Mouse (Mus musculus): ENCODE results near the gene 3300002I08Rik. TPM values are rescaled to one million over a fixed set of nuclear protein-coding genes. Genes with fewer than 3 reads are reported as not detected.
"Not testable (repeated sequence)": the region's sequence is repeated elsewhere in the genome, so short reads cannot be mapped to it uniquely, and the experiment has no call there.

The 3300002I08Rik gene
- polyA plus RNA-seq, 1 experiment from 2014 or later = 6.0 TPM

DNA sequence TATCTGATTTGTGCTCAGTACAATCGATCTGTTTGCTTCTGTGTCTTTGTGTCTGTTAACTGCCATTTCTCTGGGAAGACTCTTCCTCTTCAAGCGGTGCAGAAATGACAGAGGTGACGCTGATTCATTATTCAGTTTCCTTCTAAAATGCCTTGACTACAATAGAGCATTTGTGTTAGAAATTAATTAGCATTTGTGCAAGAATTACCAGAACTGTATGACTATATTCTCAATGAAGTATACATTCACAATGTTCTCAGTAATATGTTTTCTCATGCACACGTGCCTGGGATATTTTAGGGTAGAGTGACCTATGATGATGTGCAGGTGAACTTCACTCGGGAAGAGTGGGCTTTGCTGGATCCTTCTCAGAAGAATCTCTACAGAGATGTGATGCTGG lies 39.2 kb downstream of the 3300002I08Rik start, which contains the start of gene Gm10130:
Gm10130 (plus strand) TSS at position 301 of the 400 bp plus-strand sequence.
- Histone ChIP-seq H3K27me3 (ENCODE audit: insufficient read depth, low read length) (no peaks in the 10 kb centered on the region), H3K4me1 (replicated peaks; ENCODE audit: insufficient read depth, low read length) (no peaks in the 10 kb centered on the region), H3K4me2 (ENCODE audit: low read length) (no peak within 1 kb of the TSS), H3K4me3 (replicated peaks; ENCODE audit: low read depth, low read length) (no peak within 1 kb of the TSS), H3K36me3 (ENCODE audit: insufficient read depth, low read length) (peaks cover 5% of the 10 kb centered on the region; the same call in 1 of the 2 replicates), H3K9ac (ENCODE audit: low read depth, low read length) (no peak within 1 kb of the TSS), H3K9me3 (replicated peaks; ENCODE audit: low read length) (peaks cover 3% of the 10 kb centered on the region; the same call in 1 of the 2 replicates), H3K27ac (no peak within 1 kb of the TSS)
- no peak for DNase-seq (ENCODE audit: low spot score)
- ATAC-seq (replicated peaks; ENCODE audit: low FRiP score, low read depth) = no peak
- TF ChIP-seq CTCF (IDR thresholded peaks at IDR 0.05; ENCODE audit: low read depth) = no peak
- WGBS = 96% methylated on average over 5 of the region's 5 CpGs

DNA sequence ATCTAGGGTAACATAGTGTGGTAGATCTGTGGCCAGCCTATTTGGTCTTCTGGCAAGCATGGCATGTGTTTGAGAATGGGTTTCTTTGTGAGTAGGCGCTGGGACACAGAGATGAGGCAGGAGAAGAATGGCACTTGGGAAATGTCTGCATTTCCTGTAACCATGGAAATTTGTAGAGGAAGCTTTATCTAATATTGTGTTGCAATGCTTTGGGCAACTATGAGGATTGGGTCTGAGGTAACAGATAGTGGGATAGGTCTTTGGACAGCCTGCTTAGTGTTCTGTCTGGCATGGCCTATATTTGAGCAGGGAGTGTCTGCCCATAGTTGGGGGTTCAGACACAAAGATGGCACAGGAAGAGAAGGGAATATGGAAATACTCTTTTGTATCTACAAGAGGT lies 43.6 kb downstream of the 3300002I08Rik start:
- Histone ChIP-seq H3K4me2 (ENCODE audit: low read length) (no peak overlapping the region), H3K9me3 (replicated peaks; ENCODE audit: low read length) (peaks cover 3% of the 10 kb centered on the region; the same call in 1 of the 2 replicates), H3K27ac (no peak overlapping the region), H3K4me1 (replicated peaks; ENCODE audit: insufficient read depth, low read length) (no peaks in the 10 kb centered on the region), H3K27me3 (ENCODE audit: insufficient read depth, low read length) (no peaks in the 10 kb centered on the region), H3K9ac (ENCODE audit: low read depth, low read length) (no peak overlapping the region), H3K36me3 (ENCODE audit: insufficient read depth, low read length) (peaks cover 9% of the 10 kb centered on the region), H3K4me3 (replicated peaks; ENCODE audit: low read depth, low read length) (no peak overlapping the region)
- TF ChIP-seq CTCF (IDR thresholded peaks at IDR 0.05; ENCODE audit: low read depth) = no peak
- ATAC-seq (replicated peaks; ENCODE audit: low FRiP score, low read depth) (no peak), DNase-seq (ENCODE audit: low spot score) (no peak)
- 96% methylated on average over 1 of the region's 1 CpGs for WGBS

DNA sequence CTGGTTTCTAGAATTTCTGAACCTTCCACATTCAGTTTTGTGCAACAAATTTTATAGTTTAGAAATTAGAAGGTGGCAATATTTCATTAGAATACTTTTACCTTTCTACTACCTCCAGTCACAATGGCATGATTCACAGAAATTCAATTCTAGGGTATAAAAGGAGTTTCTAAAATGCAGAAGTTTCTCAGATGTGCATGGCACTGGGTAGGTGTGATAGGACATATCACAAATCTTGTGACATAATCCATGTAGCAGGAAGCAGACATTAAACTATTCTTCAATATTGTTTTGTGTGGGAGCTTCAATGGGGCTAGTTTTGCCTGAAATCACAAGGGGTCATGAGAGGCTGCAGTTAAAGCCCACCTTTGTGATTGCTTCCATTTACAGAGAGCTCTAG lies 46.4 kb downstream of the 3300002I08Rik start:
- Histone ChIP-seq H3K36me3 (ENCODE audit: insufficient read depth, low read length) (peaks cover 9% of the 10 kb centered on the region), H3K27ac (no peak overlapping the region), H3K4me2 (ENCODE audit: low read length) (no peak overlapping the region), H3K27me3 (ENCODE audit: insufficient read depth, low read length) (no peaks in the 10 kb centered on the region), H3K9ac (ENCODE audit: low read depth, low read length) (no peak overlapping the region), H3K4me1 (replicated peaks; ENCODE audit: insufficient read depth, low read length) (no peaks in the 10 kb centered on the region), H3K4me3 (replicated peaks; ENCODE audit: low read depth, low read length) (no peak overlapping the region), H3K9me3 (replicated peaks; ENCODE audit: low read length) (peaks cover 3% of the 10 kb centered on the region; the same call in 1 of the 2 replicates)
- DNase-seq (ENCODE audit: low spot score) (no peak), ATAC-seq (replicated peaks; ENCODE audit: low FRiP score, low read depth) (no peak)
- TF ChIP-seq CTCF (IDR thresholded peaks at IDR 0.05; ENCODE audit: low read depth) = no peak

DNA sequence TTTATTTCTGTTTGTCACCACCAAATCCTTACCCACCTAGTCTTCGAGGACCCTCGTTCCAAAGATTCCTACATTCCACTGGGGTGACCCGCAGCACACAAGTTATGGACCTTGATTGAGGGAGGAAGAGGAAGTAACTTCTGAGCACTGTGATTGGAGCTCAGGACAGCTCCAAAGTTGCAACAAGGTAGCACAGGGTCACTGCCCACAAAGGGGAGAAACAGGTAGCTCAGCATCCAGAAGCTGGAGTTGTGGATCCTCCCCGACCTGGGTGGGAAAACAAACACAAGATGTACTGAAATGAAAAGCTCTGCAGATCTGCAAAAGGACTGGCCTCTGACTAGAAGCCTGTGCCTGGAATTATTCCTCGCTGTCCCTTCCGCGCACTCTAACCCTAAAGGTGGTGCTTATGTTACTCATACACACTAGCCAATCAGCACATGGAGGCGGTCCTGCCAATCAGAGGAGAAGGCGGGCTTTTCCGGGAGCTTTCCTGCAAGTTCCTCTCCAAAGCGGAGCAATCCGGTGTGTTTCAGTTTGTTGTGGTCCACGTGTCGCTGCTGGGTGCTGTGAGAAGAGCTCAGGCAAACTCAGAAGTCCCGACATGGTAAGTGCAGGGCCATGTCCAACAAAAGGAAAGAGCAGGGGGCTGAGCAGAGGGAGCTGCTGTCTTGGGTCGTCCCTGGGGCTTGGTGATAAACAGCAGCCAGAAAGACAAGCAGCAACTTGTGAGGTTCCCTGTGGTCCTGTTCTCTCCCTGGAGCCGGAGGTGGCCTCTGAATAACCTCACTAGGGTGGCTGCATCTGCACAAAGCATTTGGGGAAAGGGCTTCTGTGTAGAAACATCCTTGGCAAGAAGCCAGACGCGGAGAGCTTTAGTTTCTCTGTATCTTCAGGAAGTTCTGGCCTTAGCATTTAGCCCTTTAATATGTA lies 51.3 kb downstream of the 3300002I08Rik start:
- DNase-seq (ENCODE audit: low spot score) = peak; percentile 93
- Histone ChIP-seq H3K4me3 (replicated peaks; ENCODE audit: low read depth, low read length) (peak overlapping the region; percentile 51), H3K9ac (ENCODE audit: low read depth, low read length) (peak overlapping the region; percentile 57; the same call in 1 of the 2 replicates), H3K27ac (peak overlapping the region; percentile 57), H3K4me2 (ENCODE audit: low read length) (peak overlapping the region; percentile 63)
- H3K27me3 ChIP-seq (ENCODE audit: insufficient read depth, low read length); H3K9me3 ChIP-seq (replicated peaks; ENCODE audit: low read length); H3K4me1 ChIP-seq (replicated peaks; ENCODE audit: insufficient read depth, low read length); H3K36me3 ChIP-seq (ENCODE audit: insufficient read depth, low read length): not testable (repeated sequence)
- WGBS = 5% methylated on average over 17 of the region's 19 CpGs
- peak; percentile 100 for ATAC-seq (replicated peaks; ENCODE audit: low FRiP score, low read depth)

DNA sequence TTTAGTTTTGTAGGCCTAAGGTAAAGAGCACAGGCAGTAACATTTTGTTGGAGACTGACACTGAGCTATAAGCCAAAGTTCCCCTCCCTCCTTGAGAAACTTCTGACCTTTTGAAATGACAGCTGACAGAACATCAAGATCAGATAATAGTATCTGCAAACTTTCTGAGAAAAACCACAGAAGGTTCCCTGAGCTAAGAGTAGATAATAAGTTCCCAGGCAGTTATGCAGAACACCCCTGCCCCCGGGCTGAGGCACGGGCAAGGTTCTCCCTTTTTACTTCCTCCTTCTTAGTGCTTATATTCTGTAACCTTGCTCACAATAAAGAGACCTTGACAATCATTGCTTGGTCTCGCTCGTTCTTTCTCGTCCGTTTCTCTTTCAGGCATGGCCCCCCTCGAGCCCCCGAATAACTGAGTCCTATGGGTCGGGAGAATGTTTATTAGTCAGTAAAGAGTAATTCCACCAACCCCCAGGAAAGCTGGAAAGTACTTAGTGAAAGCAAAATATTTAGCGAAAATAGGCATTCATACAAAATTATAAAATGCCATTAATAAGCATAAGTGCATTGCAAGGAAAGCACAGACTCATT lies 55.3 kb downstream of the 3300002I08Rik start:
- Histone ChIP-seq H3K4me1 (replicated peaks; ENCODE audit: insufficient read depth, low read length) (no peaks in the 10 kb centered on the region), H3K9me3 (replicated peaks; ENCODE audit: low read length) (no peaks in the 10 kb centered on the region), H3K36me3 (ENCODE audit: insufficient read depth, low read length) (no peaks in the 10 kb centered on the region), H3K9ac (ENCODE audit: low read depth, low read length) (no peak overlapping the region), H3K4me3 (replicated peaks; ENCODE audit: low read depth, low read length) (no peak overlapping the region), H3K27me3 (ENCODE audit: insufficient read depth, low read length) (no peaks in the 10 kb centered on the region), H3K4me2 (ENCODE audit: low read length) (no peak overlapping the region), H3K27ac (no peak overlapping the region)
- no peak for TF ChIP-seq CTCF (IDR thresholded peaks at IDR 0.05; ENCODE audit: low read depth)
- DNase-seq (ENCODE audit: low spot score) (no peak), ATAC-seq (replicated peaks; ENCODE audit: low FRiP score, low read depth) (no peak)
- 79% methylated on average over 10 of the region's 10 CpGs for WGBS

DNA sequence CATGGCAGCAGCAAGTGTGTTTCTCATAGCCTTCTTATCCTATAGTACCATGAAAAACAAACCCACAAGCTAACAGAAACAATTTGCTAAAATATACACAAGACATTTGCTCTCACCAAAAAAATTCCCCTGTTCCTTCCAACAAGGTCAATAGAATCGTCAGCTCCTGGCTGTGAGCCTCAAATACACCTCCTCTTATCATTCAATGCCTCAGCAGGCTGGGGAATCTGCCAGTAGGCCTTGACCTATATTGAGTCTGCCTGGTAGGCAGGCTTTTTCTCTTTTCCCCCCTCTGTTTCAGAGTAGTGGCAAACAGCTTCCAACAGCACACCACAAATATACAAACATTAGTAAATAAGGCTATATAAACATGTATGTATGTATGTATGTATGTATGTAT lies 63.5 kb downstream of the 3300002I08Rik start:
- Histone ChIP-seq H3K36me3 (ENCODE audit: insufficient read depth, low read length) (no peaks in the 10 kb centered on the region), H3K4me3 (replicated peaks; ENCODE audit: low read depth, low read length) (no peak overlapping the region), H3K9me3 (replicated peaks; ENCODE audit: low read length) (no peaks in the 10 kb centered on the region), H3K4me2 (ENCODE audit: low read length) (no peak overlapping the region), H3K27me3 (ENCODE audit: insufficient read depth, low read length) (no peaks in the 10 kb centered on the region), H3K4me1 (replicated peaks; ENCODE audit: insufficient read depth, low read length) (no peaks in the 10 kb centered on the region), H3K27ac (no peak overlapping the region), H3K9ac (ENCODE audit: low read depth, low read length) (no peak overlapping the region)
- TF ChIP-seq CTCF (IDR thresholded peaks at IDR 0.05; ENCODE audit: low read depth) = no peak
- WGBS = 52% methylated on average over 1 of the region's 1 CpGs
- ATAC-seq (replicated peaks; ENCODE audit: low FRiP score, low read depth) = no peak
- no peak for DNase-seq (ENCODE audit: low spot score)

Measured in kidney, postnatal 0 days (tissue).